33 mouse cellular contexts compared by ENCODE assay signal in genomic region chr11:46698278-46698655, GRCm38 (mm10). TPM values are rescaled to one million over a fixed set of nuclear protein-coding genes. Genes with fewer than 3 reads are reported as not detected.
DNase-seq lines count a peak whose midpoint lies in the region; ATAC-seq and TF ChIP-seq lines count a peak whose summit lies in the region.
"Had no signal": no experiment of that assay in that cellular context is flagged by ENCODE, and none has a peak within 500 bp of the region (broad histone marks: within the 10 kb centered on the region; RNA-seq: fewer than 3 reads in every experiment).

No protein-coding gene starts in this region.

- H3K4me2 ChIP-seq in liver, embryonic 11.5 days = no peak overlapping the region
- H3K4me2 ChIP-seq in CH12.LX (ENCODE audit: insufficient read depth, low read depth, poor library complexity, severe bottlenecking) = peak overlapping the region; percentile 97
- H3K4me2 ChIP-seq: embryonic facial prominence, embryonic 12.5 days; embryonic facial prominence, embryonic 15.5 days; heart, embryonic 13.5 days; hindbrain, embryonic 14.5 days had no signal

- H3K36me3 ChIP-seq in liver, adult 2 months (ENCODE audit: control insufficient read depth, insufficient read depth, low read length) = peaks cover 2% of the 10 kb centered on the region; the same call in 1 of the 2 replicates
- no peaks in the 10 kb centered on the region for H3K36me3 ChIP-seq in liver, embryonic 11.5 days (ENCODE audit: control insufficient read depth, insufficient read depth, low read length)
- H3K36me3 ChIP-seq in CH12.LX (replicated peaks in 1 of 2; ENCODE audit: control insufficient read depth in 1 of 2, insufficient read depth in 1 of 2, low read length in 1 of 2) = peaks cover 0 to 7% of the 10 kb centered on the region in 2 experiments
- H3K36me3 ChIP-seq: embryonic facial prominence, embryonic 12.5 days; embryonic facial prominence, embryonic 15.5 days; G1E; heart, embryonic 10.5 days; heart, embryonic 13.5 days had no signal

- no peak for TF ChIP-seq CTCF in liver, adult 2 months (IDR thresholded peaks at IDR 0.05; ENCODE audit: low read depth, low read length)
- TF ChIP-seq CTCF in CH12.LX (conservative IDR thresholded peaks at IDR 0.05 in 1 of 2, IDR thresholded peaks at IDR 0.05 in 1 of 2; ENCODE audit: low read depth in 2 of 2, low read length in 2 of 2) = no peak

- H3K4me3 ChIP-seq in liver, adult 2 months (ENCODE audit: insufficient read depth, low read depth, low read length) = no peak overlapping the region
- H3K4me3 ChIP-seq in liver, embryonic 11.5 days (ENCODE audit: low read depth, low read length) = no peak overlapping the region
- H3K4me3 ChIP-seq in CH12.LX (replicated peaks in 1 of 3; ENCODE audit: low read depth in 2 of 3, low read length in 2 of 3, poor library complexity in 1 of 3) = peak overlapping the region; percentile 56 to 69 (median 66)
- H3K4me3 ChIP-seq: embryonic facial prominence, embryonic 12.5 days; embryonic facial prominence, embryonic 15.5 days; gastrocnemius, adult 2 months; heart, embryonic 10.5 days; heart, embryonic 13.5 days had no signal

- dilution Hi-C loops in CH12.LX (cut with MboI; ENCODE audit: extremely low pct_ligation_motif_present, extremely low pct_unique_long_range_greater_than_20kb, low sequenced_read_pairs) = no loop called here

- H3K27me3 ChIP-seq in liver, adult 2 months (ENCODE audit: control insufficient read depth, insufficient read depth, low read length) = no peaks in the 10 kb centered on the region
- H3K27me3 ChIP-seq in liver, embryonic 11.5 days (replicated peaks; ENCODE audit: control insufficient read depth, insufficient read depth, low read length) = no peaks in the 10 kb centered on the region
- no peaks in the 10 kb centered on the region for H3K27me3 ChIP-seq in CH12.LX (replicated peaks)
- H3K27me3 ChIP-seq: embryonic facial prominence, embryonic 12.5 days; embryonic facial prominence, embryonic 15.5 days; heart, embryonic 13.5 days; Patski had no signal

- in situ Hi-C loops in CH12.LX (cut with MboI; ENCODE audit: low pct_ligation_motif_present, low pct_unique_long_range_greater_than_20kb, low sequenced_read_pairs) = loop anchor here (10.0 kb wide), 1 partner anchor 47 kb away; no protein-coding TSS in a partner anchor

- H3K27ac ChIP-seq in liver, adult 2 months (replicated peaks; ENCODE audit: insufficient read depth, low read depth, low read length) = peak overlapping the region; percentile 83
- H3K27ac ChIP-seq in liver, embryonic 11.5 days (ENCODE audit: low read depth, low read length) = no peak overlapping the region
- peak overlapping the region; percentile 85 for H3K27ac ChIP-seq in CH12.LX (ENCODE audit: insufficient read depth, low read depth)
- H3K27ac ChIP-seq: embryonic facial prominence, embryonic 12.5 days; embryonic facial prominence, embryonic 15.5 days; gastrocnemius, adult 2 months; heart, embryonic 10.5 days; heart, embryonic 13.5 days; hindbrain, embryonic 14.5 days; hindbrain, postnatal 0 days had no signal

- ATAC-seq in liver, embryonic 11.5 days (replicated peaks; ENCODE audit: low FRiP score) = no peak
- ATAC-seq in cerebellum, adult (ENCODE audit: insufficient number of reproducible peaks, low FRiP score, low TSS enrichment) = no peak
- ATAC-seq: forebrain, embryonic 14.5 days; forebrain, postnatal 0 days; hindbrain, postnatal 0 days; Patski had no signal

- no peak for TF ChIP-seq EP300 in CH12.LX (IDR thresholded peaks at IDR 0.05; ENCODE audit: low read length)

- H3K79me2 ChIP-seq in liver, adult 2 months (ENCODE audit: control insufficient read depth, insufficient read depth, low read length) = peaks cover 5% of the 10 kb centered on the region; the same call in 1 of the 2 replicates
- peaks cover 23% of the 10 kb centered on the region for H3K79me2 ChIP-seq in CH12.LX (replicated peaks; ENCODE audit: control insufficient read depth, extremely low read depth, insufficient read depth, poor library complexity, severe bottlenecking)

- WGBS in liver, adult 2 months = 47% methylated on average over 6 of the region's 6 CpGs
- WGBS in liver, embryonic 11.5 days = 66% methylated on average over 6 of the region's 6 CpGs

- DNase-seq in liver, adult 2 months (ENCODE audit: extremely low read depth, low read depth, low spot score) = no peak
- DNase-seq in liver, embryonic 11.5 days (ENCODE audit: low spot score) = no peak
- peak; percentile 65 for DNase-seq in A20 (ENCODE audit: low read depth, low spot score)
- DNase-seq in CH12.LX (ENCODE audit: extremely low read depth) = peak; percentile 73
- no peak for DNase-seq in layer of hippocampus, postnatal 14 days (ENCODE audit: low spot score in 2 of 2)
- DNase-seq: adrenal gland, postnatal 10 days; adrenal gland, postnatal 36 days; cerebellum, adult 11 months; cerebellum, adult 2 months; cerebellum, adult 9-11 months; cerebellum, postnatal 25 days; forebrain, postnatal 0 days; gastrocnemius, adult 2 months; gastrocnemius, postnatal 14 days; heart, adult 18-20 months; heart, postnatal 14 days; heart, postnatal 4 days had no signal

- peaks cover 12% of the 10 kb centered on the region for H3K4me1 ChIP-seq in liver, adult 2 months (ENCODE audit: control insufficient read depth, insufficient read depth, low read length)
- H3K4me1 ChIP-seq in liver, embryonic 11.5 days (replicated peaks; ENCODE audit: control insufficient read depth, insufficient read depth, low read length) = no peaks in the 10 kb centered on the region
- peaks cover 0 to 36% of the 10 kb centered on the region in 2 experiments; a peak in 2 of 4 replicates for H3K4me1 ChIP-seq in CH12.LX (ENCODE audit: control insufficient read depth in 1 of 2, insufficient read depth in 2 of 2)
- H3K4me1 ChIP-seq: embryonic facial prominence, embryonic 12.5 days; embryonic facial prominence, embryonic 15.5 days; heart, embryonic 10.5 days; heart, embryonic 13.5 days had no signal

- no peak overlapping the region for H3K9ac ChIP-seq in liver, adult 2 months (ENCODE audit: low read depth, low read length)
- no peak overlapping the region for H3K9ac ChIP-seq in liver, embryonic 11.5 days (ENCODE audit: low read depth, low read length)
- peak overlapping the region; percentile 71 for H3K9ac ChIP-seq in CH12.LX (ENCODE audit: insufficient read depth, low read depth)
- H3K9ac ChIP-seq: embryonic facial prominence, embryonic 12.5 days; embryonic facial prominence, embryonic 15.5 days; forebrain, postnatal 0 days; heart, embryonic 13.5 days; hindbrain, embryonic 14.5 days had no signal

- no peak for TF ChIP-seq POLR2A in liver, adult 2 months (IDR thresholded peaks at IDR 0.05; ENCODE audit: extremely low read depth, insufficient read depth, low read length)
- TF ChIP-seq POLR2A in CH12.LX (IDR thresholded peaks at IDR 0.05; ENCODE audit: low read depth, low read length) = peak; percentile 34; the same call in 1 of the 2 replicates

- no peaks in the 10 kb centered on the region for H3K9me3 ChIP-seq in liver, embryonic 11.5 days (ENCODE audit: control insufficient read depth, low read length)
- H3K9me3 ChIP-seq in CH12.LX (replicated peaks; ENCODE audit: low read length) = peaks cover 8% of the 10 kb centered on the region
- H3K9me3 ChIP-seq: embryonic facial prominence, embryonic 12.5 days; embryonic facial prominence, embryonic 15.5 days; G1E; heart, embryonic 10.5 days; heart, embryonic 13.5 days had no signal

- no peak for TF ChIP-seq RAD21 in CH12.LX (IDR thresholded peaks at IDR 0.05; ENCODE audit: low read depth, low read length)

TF ChIP-seq in CH12.LX, 34 proteins besides CTCF, POLR2A, EP300 and RAD21:
- TF ChIP-seq NELFE (IDR thresholded peaks at IDR 0.05; ENCODE audit: low read depth, low read length) (0 out of 2 replicates have a peak, but pooled peaks have one; percentile 7), CHD1 (IDR thresholded peaks at IDR 0.05; ENCODE audit: low read depth, low read length) (peak; percentile 73; the same call in 1 of the 2 replicates), MEF2A (IDR thresholded peaks at IDR 0.05; ENCODE audit: borderline replicate concordance, low read depth, low read length) (no peak), MYC (IDR thresholded peaks at IDR 0.05; ENCODE audit: low read depth, low read length) (peak; percentile 82; the same call in 1 of the 2 replicates), MAX (IDR thresholded peaks at IDR 0.05; ENCODE audit: low read length) (peak; percentile 88), ELF1 (IDR thresholded peaks at IDR 0.05; ENCODE audit: low read depth, low read length) (peak; percentile 53), GABPA (IDR thresholded peaks at IDR 0.05; ENCODE audit: insufficient replicate concordance, low read depth, low read length) (no peak)
TF ChIP-seq in CH12.LX: peak in this region for 5.

RNA-seq across cellular contexts. Expression of gene Timd2, which starts 8.6 kb away (rescaled TPM):
- 92.8 and 119 TPM in 2 replicates for total RNA-seq in liver, adult 2 months (2014; rRNA removed)
- polyA plus RNA-seq in liver, adult 2 months (2012; rRNA removed) = 134 and 163 TPM in 2 replicates
- 4.8 and 6.7 TPM in 2 replicates for polyA plus RNA-seq in liver, embryonic 11.5 days (2014; fragmentation: Nextera tagmentation; extraction: Ambion mirVana)
- total RNA-seq in CH12.LX (2012; rRNA removed) (66.3 and 75.1 TPM in 2 replicates), CH12.LX (2014; rRNA removed) (212 and 241 TPM in 2 replicates)
- 119 and 133 TPM in 2 replicates for polyA plus RNA-seq in CH12.LX (2012; ENCODE audit: insufficient read length, low read depth)
- not detected for total RNA-seq in layer of hippocampus, postnatal 14 days (2021)
- total RNA-seq: adrenal gland, adult 18-20 months; common myeloid progenitor, adult 5-6 weeks; forebrain, postnatal 0 days; G1E; gastrocnemius, adult 2 months; gastrocnemius, postnatal 14 days; heart, adult 18-20 months; heart, postnatal 14 days; heart, postnatal 4 days had no signal
- polyA plus RNA-seq: cerebellum, adult 2 months; frontal cortex, adult 2 months; G1E; hindbrain, embryonic 11.5 days; hindbrain, embryonic 14.5 days; hindbrain, postnatal 0 days had no signal

RNA-seq across cellular contexts. Expression of gene Havcr1, which starts 36.6 kb away (rescaled TPM):
- total RNA-seq in liver, adult 2 months (2014; rRNA removed) = 0.09 and 0.27 TPM in 2 replicates
- 0.06 TPM in 1 of 2 replicates, not detected in the other for polyA plus RNA-seq in liver, adult 2 months (2012; rRNA removed)
- polyA plus RNA-seq in liver, embryonic 11.5 days (2014; fragmentation: Nextera tagmentation; extraction: Ambion mirVana) = 0.12 and 0.22 TPM in 2 replicates
- 0.08 TPM in 1 of 2 replicates, not detected in the other for total RNA-seq in CH12.LX (2012; rRNA removed)
- 0.38 TPM in 1 of 2 replicates, not detected in the other for total RNA-seq in CH12.LX (2014; rRNA removed)
- 0.50 and 0.90 TPM in 2 replicates for polyA plus RNA-seq in CH12.LX (2012; ENCODE audit: insufficient read length, low read depth)
- total RNA-seq in layer of hippocampus, postnatal 14 days (2021) = not detected
- total RNA-seq: adrenal gland, adult 18-20 months; adrenal gland, postnatal 36 days; common myeloid progenitor, adult 5-6 weeks; forebrain, postnatal 0 days; G1E; gastrocnemius, adult 2 months; gastrocnemius, postnatal 14 days; heart, postnatal 14 days; heart, postnatal 4 days; hindbrain, postnatal 0 days had no signal
- polyA plus RNA-seq: cerebellum, adult 2 months; embryonic facial prominence, embryonic 12.5 days; forebrain, embryonic 11.5 days; forebrain, embryonic 14.5 days; forebrain, postnatal 0 days; frontal cortex, adult 2 months; G1E; heart, embryonic 10.5 days; heart, embryonic 13.5 days; heart, embryonic 16.5 days; hindbrain, embryonic 11.5 days; hindbrain, embryonic 14.5 days; hindbrain, postnatal 0 days had no signal

Comparison
In these comparisons a context has a peak if more than half of its experiments do, and no peak if none do; other contexts are left out.
1. DNase-seq: peak in A20 (single experiment) and CH12.LX (single experiment); none in liver, adult 2 months (single experiment), liver, embryonic 11.5 days (single experiment) and layer of hippocampus, postnatal 14 days (0 of 2).
2. H3K4me3 ChIP-seq: peak in CH12.LX (3 of 3); none in liver, adult 2 months (single experiment) and liver, embryonic 11.5 days (single experiment).
3. RNA of gene Timd2, which starts 8.6 kb away (total RNA-seq): 66.3 to 241 TPM in CH12.LX and 92.8 to 119 TPM in liver, adult 2 months; not detected in layer of hippocampus, postnatal 14 days; every median in the first group is over 10 times any median in the second.